Mouse (Mus musculus) cerebellum, postnatal 10 days (tissue): ENCODE results near the gene Atp2b4.

Experiments used
- DNase-seq, 2 experiments: peaks; one replicate each; pipeline ENCODE4 v3.0.0; 2021; ENCODE audit warnings: mixed read lengths in 2 of 2

Gene Atp2b4

DNA sequence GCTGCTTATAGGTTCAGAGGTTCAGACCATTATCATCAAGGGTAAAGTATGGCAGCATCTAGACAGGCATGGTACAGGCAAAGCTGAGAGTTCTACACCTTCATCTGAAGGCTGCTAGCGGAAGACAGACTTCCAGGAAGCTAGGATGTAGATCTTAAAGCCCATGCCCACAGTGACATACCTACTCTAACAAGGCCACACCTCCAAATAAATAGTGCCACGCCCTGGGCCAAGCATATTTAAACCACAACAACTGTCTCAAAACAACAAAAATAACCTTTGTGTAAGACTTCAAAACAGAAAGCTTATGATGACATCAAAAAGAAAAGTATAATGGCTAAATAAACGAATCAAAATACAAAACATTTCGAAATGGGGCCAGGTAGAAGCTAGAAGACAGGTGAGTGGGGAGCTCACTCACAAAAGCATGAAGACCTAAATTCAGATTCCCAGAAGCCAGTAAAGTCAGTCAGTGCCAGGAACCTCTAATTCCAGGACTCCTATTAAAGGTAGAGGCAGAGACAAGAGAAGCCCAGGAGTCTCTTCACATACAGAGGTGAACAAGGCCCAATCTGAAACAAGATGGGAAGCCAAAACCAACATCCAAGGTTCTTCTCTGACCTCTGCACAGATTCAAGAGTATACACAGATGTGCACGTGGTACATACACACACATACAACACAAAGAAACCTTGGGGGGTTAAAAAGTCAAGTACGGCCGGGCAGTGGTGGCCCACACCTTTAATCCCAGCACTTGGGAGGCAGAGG lies 150.4 kb downstream of the Atp2b4 start:
- DNase-seq: no peak
